Mouse (Mus musculus) midbrain, embryonic 13.5 days (tissue): Measurements from ENCODE around the gene Sst. TPM values are rescaled to one million over a fixed set of nuclear protein-coding genes. Genes with fewer than 3 reads are reported as not detected.
"Not testable (repeated sequence)": the region's sequence is repeated elsewhere in the genome, so short reads cannot be mapped to it uniquely, and the experiment has no call there.

Experiments
- ATAC-seq: fragments of 200-750 bp; cut with Nextera tagmentation; 2 replicates; pipeline ENCODE4 v1.8.0; 2017; ENCODE audit warnings: mild to moderate bottlenecking, moderate TSS enrichment, moderate library complexity
- H3K27ac ChIP-seq: fragments of 300-500 bp; sonication (generic); 2 replicates; pipeline ENCODE4 v1.5.1; 2015; ENCODE audit warnings: inconsistent platforms, mild to moderate bottlenecking, moderate library complexity
- H3K27me3 ChIP-seq: fragments of 300-500 bp; sonication (generic); 2 replicates; pipeline ENCODE4 v1.6.1; 2015; ENCODE audit warnings: mild to moderate bottlenecking, inconsistent platforms
- H3K36me3 ChIP-seq: fragments of 300-500 bp; sonication (generic); 2 replicates; pipeline ENCODE4 v1.6.1; 2015; ENCODE audit warnings: mild to moderate bottlenecking, inconsistent platforms
- H3K4me1 ChIP-seq: fragments of 300-500 bp; sonication (generic); replicated peaks from 2 replicates; pipeline ENCODE4 v1.6.1; 2015; ENCODE audit warnings: inconsistent platforms
- H3K4me2 ChIP-seq: fragments of 300-500 bp; sonication (generic); replicated peaks from 2 replicates; pipeline ENCODE4 v1.6.1; 2015; ENCODE audit warnings: moderate library complexity, mild to moderate bottlenecking, inconsistent platforms
- H3K4me3 ChIP-seq: fragments of 300-500 bp; sonication (generic); replicated peaks from 2 replicates; pipeline ENCODE4 v1.5.1; 2015; ENCODE audit warnings: mild to moderate bottlenecking, inconsistent platforms
- H3K9ac ChIP-seq: fragments of 300-500 bp; sonication (generic); replicated peaks from 2 replicates; pipeline ENCODE4 v1.6.1; 2015; ENCODE audit warnings: mild to moderate bottlenecking, inconsistent platforms
- H3K9me3 ChIP-seq: fragments of 300-500 bp; sonication (generic); 2 replicates; pipeline ENCODE4 v1.6.1; 2016; ENCODE audit warnings: mild to moderate bottlenecking, inconsistent platforms
- WGBS: fragments of 180-500 bp; shearing (Covaris S2); methylation state at CpG from one replicate; pipeline ENCODE4 v1.1.7; 2015; 5-methylcytosine and 5-hydroxymethylcytosine counted together
- polyA plus RNA-seq: library from polyadenylated mRNA; unstranded; fragments of >200 nt; fragmentation: Nextera tagmentation; extraction: Ambion mirVana; gene quantifications from 2 replicates; pipeline ENCODE4 v1.2.1, GENCODE M21; 2015

The Sst gene
- polyA plus RNA-seq, 1 experiment from 2014 or later: 154 TPM

DNA sequence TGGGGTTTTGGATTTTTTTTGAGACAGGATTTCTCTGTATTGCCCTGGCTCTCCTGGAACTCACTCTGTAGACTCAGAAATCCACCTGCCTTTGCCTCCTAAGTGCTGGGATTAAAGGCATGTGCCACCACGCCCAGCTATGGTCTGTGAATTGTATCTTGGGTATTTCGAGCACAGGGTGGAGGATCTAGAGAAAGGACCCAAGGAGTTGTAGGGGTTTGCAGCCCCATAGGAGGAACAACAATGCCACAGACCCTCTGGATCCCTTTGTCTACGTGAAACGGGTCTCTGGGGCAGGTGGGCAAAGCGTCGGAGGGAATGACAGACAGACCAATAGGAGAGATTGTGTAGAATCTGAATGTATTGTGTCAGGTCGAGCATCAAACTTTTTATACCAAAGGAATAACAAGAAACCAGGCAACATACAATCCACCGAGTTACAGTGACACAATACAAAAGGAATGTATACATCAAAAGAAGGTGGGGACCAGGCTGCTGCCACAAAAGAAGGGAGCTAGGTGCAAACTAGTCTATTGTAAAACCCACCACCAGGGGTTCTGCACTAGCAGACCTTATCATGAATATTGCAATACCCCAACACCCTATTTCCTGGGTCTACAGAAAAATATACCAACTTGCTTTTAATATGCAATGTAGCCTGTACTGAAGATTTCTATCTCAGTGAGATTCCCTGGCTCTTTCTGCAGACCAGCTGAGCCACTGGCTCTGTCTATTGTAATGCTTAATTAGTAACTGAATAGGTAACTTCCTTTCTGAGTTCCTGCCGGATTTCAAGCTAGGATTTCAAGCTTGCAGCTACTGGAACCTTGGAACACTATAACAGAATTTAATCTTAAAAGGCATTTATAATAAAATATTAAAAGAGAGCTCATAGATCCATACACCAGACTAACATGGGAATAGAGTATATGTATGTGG, 17.6 kb upstream of the Sst start:
- H3K36me3 ChIP-seq, H3K9ac ChIP-seq, H3K9me3 ChIP-seq, H3K27me3 ChIP-seq, H3K4me1 ChIP-seq, H3K4me2 ChIP-seq, H3K4me3 ChIP-seq, ATAC-seq, H3K27ac ChIP-seq: not testable (repeated sequence)
- 83% methylated on average over 9 of the region's 9 CpGs for WGBS

DNA sequence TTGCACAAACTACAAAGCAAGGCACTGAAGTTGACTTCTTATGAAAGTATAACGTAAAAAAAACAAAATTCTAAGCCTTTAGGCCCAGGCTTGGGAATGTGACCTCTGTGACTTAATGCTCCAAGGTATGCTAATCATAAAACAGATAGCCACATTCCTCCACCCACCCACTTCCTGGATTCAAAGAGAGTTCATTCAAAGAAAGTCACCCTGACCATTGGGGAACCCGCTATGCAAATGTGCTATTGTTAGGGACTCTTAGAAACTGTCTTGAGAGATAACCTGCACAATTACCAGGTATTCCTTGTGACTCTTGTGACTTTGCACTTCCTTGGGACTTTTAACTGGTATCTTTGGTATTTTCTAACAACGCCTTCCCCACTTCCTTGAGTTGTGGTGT, 15.8 kb upstream of the Sst start:
- H3K9ac ChIP-seq, H3K9me3 ChIP-seq, H3K36me3 ChIP-seq, H3K4me1 ChIP-seq, H3K27ac ChIP-seq, H3K4me2 ChIP-seq, ATAC-seq, H3K4me3 ChIP-seq, H3K27me3 ChIP-seq: not testable (repeated sequence)
- 89% methylated on average over 3 of the region's 3 CpGs for WGBS

DNA sequence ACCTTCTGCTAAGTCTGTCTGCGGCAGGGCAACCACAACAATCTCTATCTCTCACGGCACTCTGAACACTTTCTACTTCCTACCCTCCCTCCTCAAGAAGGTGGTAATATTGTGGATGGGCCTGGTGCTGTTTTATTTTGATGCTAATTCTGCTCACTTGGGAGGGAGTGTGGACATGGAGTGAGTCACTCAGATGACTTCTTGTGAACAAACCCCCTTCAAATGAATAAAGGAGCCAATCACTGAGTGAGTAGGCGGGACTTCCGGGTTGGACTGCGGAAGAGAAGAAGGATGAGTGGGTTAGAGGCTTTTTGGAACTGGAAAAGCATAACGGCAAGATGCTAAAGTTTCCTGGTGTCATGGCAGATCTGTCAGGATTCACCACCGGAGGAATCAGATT, 10.7 kb upstream of the Sst start:
- no peaks in the 10 kb centered on the region for H3K27me3 ChIP-seq
- no peak for ATAC-seq
- H3K36me3 ChIP-seq: no peaks in the 10 kb centered on the region
- H3K4me1 ChIP-seq: peaks cover 14% of the 10 kb centered on the region
- 91% methylated on average over 7 of the region's 7 CpGs for WGBS
- H3K4me2 ChIP-seq: no peak overlapping the region
- no peak overlapping the region for H3K9ac ChIP-seq
- H3K27ac ChIP-seq: no peak overlapping the region
- H3K9me3 ChIP-seq: no peaks in the 10 kb centered on the region
- no peak overlapping the region for H3K4me3 ChIP-seq

DNA sequence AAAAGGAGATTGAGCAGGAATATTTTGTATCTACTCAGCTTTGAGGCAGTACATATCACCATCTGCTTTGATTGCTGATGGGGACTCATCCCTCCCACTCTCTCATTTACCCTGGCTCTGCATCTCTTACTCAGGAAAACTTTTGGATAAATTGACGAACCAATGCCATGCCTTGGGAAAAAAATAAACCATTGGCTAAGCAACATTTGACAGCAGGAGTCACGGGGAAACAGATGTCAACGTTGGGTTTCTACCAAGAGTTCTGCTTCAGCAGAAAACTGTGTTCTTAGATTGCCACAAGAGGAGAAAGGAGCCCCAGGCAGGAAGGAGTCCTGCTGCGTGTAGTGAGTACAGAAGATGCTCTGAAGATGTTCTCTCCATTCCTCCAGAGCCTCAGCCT, 9.3 kb upstream of the Sst start:
- H3K4me1 ChIP-seq: peaks cover 14% of the 10 kb centered on the region
- H3K9ac ChIP-seq: no peak overlapping the region
- no peak overlapping the region for H3K4me2 ChIP-seq
- WGBS: 89% methylated on average over 4 of the region's 4 CpGs
- H3K4me3 ChIP-seq: no peak overlapping the region
- no peaks in the 10 kb centered on the region for H3K36me3 ChIP-seq
- no peaks in the 10 kb centered on the region for H3K9me3 ChIP-seq
- no peak overlapping the region for H3K27ac ChIP-seq
- no peaks in the 10 kb centered on the region for H3K27me3 ChIP-seq
- ATAC-seq: no peak

DNA sequence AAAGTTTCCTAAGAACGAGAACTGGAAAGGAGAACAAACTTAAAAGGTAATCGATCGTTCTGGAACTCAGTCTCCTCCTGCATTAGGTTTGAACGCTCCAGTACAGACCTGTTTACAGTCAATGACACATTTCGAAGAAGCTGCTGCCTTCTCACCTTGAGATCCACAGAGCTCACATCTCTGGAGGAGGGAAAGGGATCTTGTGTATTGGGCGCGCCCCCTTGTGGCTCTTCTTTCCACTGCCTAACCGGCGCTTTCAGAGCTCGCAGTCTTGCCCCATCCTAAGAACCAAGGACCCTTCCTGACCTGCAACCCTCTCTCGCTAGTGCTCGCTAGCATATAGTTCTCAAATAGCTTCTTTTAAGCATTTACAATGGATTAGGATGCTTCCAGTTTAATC, 8.1 kb upstream of the Sst start:
- 0 out of 2 replicates have a peak overlapping the region, but pooled peaks have one; percentile 7 for H3K27ac ChIP-seq
- ATAC-seq: peak; percentile 73
- WGBS: 13% methylated on average over 12 of the region's 12 CpGs

DNA sequence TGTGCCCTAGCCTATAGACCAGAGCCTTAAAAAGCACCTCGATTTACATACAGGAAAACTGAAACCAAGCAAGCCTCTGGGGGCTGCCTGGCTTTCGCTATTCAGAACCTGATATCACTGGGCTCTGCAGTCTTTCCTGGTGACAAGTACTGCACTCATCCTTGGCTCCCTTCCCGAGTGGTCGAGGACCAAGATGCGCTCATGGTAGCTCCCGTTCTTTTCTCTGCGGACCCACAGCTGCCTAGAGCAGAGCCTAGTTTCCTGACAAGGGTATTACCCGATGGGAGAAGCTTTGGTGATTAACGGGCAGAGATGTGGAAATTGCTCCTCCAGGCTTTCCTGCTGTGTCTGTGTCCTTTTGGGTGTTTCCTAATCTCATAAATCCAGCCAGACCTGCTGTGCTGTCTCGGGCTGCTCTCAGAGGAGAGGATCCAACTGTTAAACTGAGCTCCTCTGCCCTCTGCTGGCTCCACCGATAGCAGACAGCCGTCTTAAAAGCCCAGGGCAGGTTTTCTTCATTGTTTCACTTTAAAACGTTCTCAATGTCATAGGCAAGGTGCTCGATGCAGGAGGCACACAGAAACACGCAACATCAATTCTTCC, 7.3 kb upstream of the Sst start:
- H3K4me3 ChIP-seq: peak overlapping the region; percentile 23
- peak overlapping the region; percentile 30 for H3K9ac ChIP-seq
- no peaks in the 10 kb centered on the region for H3K36me3 ChIP-seq
- WGBS: 8% methylated on average over 15 of the region's 15 CpGs
- ATAC-seq: peak; percentile 93
- peak overlapping the region; percentile 45; the same call in 1 of the 2 replicates for H3K27ac ChIP-seq
- H3K4me1 ChIP-seq: peaks cover 14% of the 10 kb centered on the region
- no peaks in the 10 kb centered on the region for H3K27me3 ChIP-seq
- peak overlapping the region; percentile 55 for H3K4me2 ChIP-seq
- no peaks in the 10 kb centered on the region for H3K9me3 ChIP-seq

More for the DNA sequence above, 8.1 kb upstream of the Sst start:
- H3K27me3 ChIP-seq: no peaks in the 10 kb centered on the region
- no peaks in the 10 kb centered on the region for H3K36me3 ChIP-seq
- no peaks in the 10 kb centered on the region for H3K9me3 ChIP-seq
- H3K4me2 ChIP-seq: peak overlapping the region; percentile 55
- H3K4me1 ChIP-seq: peaks cover 14% of the 10 kb centered on the region
- no peak overlapping the region; the same call in 1 of the 2 replicates for H3K4me3 ChIP-seq
- no peak overlapping the region for H3K9ac ChIP-seq

DNA sequence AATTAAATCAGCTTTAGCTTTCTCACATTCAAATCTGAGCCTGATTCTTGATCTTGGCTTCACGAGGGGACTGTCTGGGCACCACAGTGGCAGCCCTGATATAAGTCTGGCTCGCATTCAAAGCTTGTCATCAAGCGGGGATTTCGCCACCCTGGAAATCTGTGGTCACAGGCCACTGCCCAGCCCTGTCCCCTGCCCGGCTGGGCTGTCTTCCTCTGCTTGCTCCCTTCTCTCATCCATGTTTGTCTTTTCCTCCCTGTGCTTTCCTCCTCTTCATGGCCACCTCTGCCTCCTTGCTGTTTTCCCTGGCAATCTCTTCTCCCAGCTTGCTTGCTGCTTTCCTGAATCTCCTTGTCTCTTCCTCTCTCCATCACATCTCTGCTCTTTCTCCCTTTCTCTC, 6.7 kb upstream of the Sst start:
- H3K9ac ChIP-seq: peak overlapping the region; percentile 30
- no peaks in the 10 kb centered on the region for H3K9me3 ChIP-seq
- ATAC-seq: peak; percentile 31; the same call in 1 of the 2 replicates
- H3K27me3 ChIP-seq: peaks cover 3% of the 10 kb centered on the region; the same call in 1 of the 2 replicates
- 47% methylated on average over 5 of the region's 5 CpGs for WGBS
- peak overlapping the region; percentile 55 for H3K4me2 ChIP-seq
- no peaks in the 10 kb centered on the region for H3K36me3 ChIP-seq
- H3K27ac ChIP-seq: peak overlapping the region; percentile 45; the same call in 1 of the 2 replicates
- H3K4me3 ChIP-seq: no peak overlapping the region
- H3K4me1 ChIP-seq: peaks cover 14% of the 10 kb centered on the region

DNA sequence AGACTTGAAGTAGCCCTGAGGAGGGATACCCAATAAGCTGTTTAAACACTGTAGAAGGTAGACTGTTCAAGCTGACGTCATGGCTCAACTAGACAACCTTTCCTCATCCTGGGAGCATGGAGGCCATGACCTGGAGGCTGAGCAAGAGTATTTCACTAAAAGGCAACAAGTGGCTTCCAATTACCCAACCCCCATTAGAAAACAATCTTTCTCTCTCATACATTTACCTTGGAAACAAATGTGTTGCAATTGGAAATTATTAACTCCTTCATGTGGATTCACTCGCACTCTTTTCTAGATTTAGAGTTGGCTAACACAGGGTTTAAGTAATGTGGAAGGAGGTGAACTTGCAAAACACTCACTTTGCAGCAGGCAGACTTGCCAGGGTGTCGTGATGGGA, 4.4 kb upstream of the Sst start:
- no peak for ATAC-seq
- peaks cover 21% of the 10 kb centered on the region for H3K4me1 ChIP-seq
- H3K27me3 ChIP-seq: peaks cover 27% of the 10 kb centered on the region
- H3K36me3 ChIP-seq: no peaks in the 10 kb centered on the region
- no peaks in the 10 kb centered on the region for H3K9me3 ChIP-seq
- H3K4me3 ChIP-seq: no peak overlapping the region
- no peak overlapping the region for H3K9ac ChIP-seq
- 88% methylated on average over 3 of the region's 3 CpGs for WGBS
- no peak overlapping the region for H3K4me2 ChIP-seq
- H3K27ac ChIP-seq: no peak overlapping the region

DNA sequence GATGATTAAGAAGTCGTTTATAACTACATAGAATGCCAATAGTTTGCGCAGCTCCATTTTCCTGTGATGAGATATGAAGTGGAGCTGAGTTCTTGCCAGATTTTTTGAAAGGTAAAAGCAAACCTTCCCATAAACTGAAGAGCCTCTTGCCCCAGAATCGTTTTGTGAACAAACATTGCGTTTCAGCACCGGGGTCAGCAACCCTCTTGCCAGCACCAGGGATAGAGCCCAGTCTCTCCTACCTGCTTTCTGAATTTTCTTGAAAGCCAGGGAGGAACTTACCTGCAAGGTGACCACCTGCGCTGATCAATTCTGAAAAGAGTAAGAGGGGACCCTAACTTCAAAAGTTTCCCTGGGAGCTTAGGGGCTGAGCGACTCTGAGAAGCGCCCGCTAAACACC, 607 bp downstream of the Sst start:
- no peak for ATAC-seq
- peaks cover 34% of the 10 kb centered on the region for H3K27me3 ChIP-seq
- peak overlapping the region; percentile 36 for H3K4me3 ChIP-seq
- H3K9me3 ChIP-seq: no peaks in the 10 kb centered on the region
- H3K4me2 ChIP-seq: peak overlapping the region; percentile 55
- no peak overlapping the region for H3K27ac ChIP-seq
- WGBS: 11% methylated on average over 9 of the region's 9 CpGs
- H3K36me3 ChIP-seq: no peaks in the 10 kb centered on the region
- H3K4me1 ChIP-seq: peaks cover 22% of the 10 kb centered on the region
- peak overlapping the region; percentile 32; the same call in 1 of the 2 replicates for H3K9ac ChIP-seq

DNA sequence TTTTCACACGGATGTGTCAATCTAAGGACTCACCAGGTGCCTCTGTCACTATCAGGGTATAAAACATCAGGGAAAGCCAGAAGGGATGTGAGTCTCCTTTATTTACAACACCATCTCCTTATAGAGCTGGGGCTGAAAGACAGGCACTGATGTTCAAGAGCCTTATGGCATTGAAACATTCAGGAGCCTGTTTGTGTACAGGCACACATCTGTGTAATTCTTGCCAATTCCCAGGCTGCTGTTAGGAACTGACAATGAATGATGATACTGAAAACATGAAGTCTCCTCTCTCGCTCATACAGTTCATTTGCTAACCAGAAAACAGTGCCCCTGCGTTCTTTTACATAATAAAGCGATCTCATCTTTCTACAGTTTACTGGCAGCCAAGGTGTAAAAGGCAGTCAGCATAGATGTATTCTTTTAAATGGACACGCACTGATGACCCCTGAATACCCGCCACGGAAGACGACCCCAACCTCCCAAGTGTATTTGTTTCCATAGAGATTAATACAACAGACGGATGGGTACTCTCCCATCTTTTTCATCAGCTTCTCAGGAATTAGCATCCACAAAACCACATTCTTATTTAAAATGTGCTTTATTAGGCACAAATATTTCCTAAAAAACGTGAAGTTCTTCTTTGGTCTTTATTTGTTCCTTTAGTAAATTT, 2.7 kb downstream of the Sst start:
- H3K27ac ChIP-seq: no peak overlapping the region
- no peak overlapping the region for H3K4me2 ChIP-seq
- H3K9ac ChIP-seq: no peak overlapping the region
- H3K27me3 ChIP-seq: peaks cover 34% of the 10 kb centered on the region
- no peak overlapping the region for H3K4me3 ChIP-seq
- no peaks in the 10 kb centered on the region for H3K36me3 ChIP-seq
- H3K9me3 ChIP-seq: no peaks in the 10 kb centered on the region
- 41% methylated on average over 10 of the region's 10 CpGs for WGBS
- peaks cover 23% of the 10 kb centered on the region for H3K4me1 ChIP-seq
- ATAC-seq: no peak

DNA sequence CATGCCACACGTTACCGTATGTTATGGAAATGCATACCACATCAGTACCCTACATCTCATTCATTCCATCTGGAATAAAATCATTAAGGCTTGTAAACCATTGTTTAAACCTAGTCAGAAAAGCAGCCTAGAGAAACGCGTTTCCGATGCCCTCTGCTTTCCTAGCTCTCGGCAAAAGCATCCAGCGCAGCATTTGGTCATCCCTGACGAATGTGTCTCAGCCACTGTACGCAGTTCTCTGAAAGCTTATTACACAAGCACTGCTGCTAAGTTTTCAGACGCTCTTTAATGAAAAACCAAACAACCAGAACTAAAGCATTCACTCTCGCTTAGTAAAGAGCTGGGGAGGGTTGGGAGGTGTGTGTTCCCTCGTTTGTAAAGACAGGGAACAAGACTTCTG, 5.7 kb downstream of the Sst start:
- no peak overlapping the region for H3K27ac ChIP-seq
- 72% methylated on average over 12 of the region's 12 CpGs for whole genome bisulfite sequencing
- H3K4me2 ChIP-seq: no peak overlapping the region
- H3K4me3 ChIP-seq: no peak overlapping the region
- peaks cover 7% of the 10 kb centered on the region for H3K27me3 ChIP-seq
- H3K36me3 ChIP-seq: no peaks in the 10 kb centered on the region
- no peak for ATAC-seq
- peaks cover 16% of the 10 kb centered on the region for H3K4me1 ChIP-seq
- no peaks in the 10 kb centered on the region for H3K9me3 ChIP-seq
- H3K9ac ChIP-seq: no peak overlapping the region

DNA sequence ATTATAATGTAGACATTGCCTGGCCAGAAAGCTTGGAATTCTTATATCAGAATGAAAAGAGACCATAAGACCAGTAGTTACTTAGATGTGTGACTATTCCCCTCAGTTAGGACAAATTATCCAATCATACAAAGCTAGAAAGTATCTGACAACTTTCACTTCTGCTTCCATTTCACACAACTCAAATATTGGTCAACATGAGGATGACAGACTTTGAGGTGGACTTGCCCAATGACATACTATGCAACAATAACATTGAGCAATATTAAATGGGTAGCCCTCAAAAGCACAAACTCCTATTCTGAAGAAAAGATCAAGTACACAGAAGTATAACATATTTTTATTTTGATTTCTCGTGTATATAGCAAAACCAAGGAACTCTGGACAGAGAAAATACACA, 35.5 kb downstream of the Sst start:
- Histone ChIP-seq H3K4me3 (no peak overlapping the region), H3K4me1 (no peaks in the 10 kb centered on the region), H3K36me3 (no peaks in the 10 kb centered on the region), H3K9me3 (no peaks in the 10 kb centered on the region), H3K27me3 (no peaks in the 10 kb centered on the region), H3K27ac (no peak overlapping the region), H3K4me2 (no peak overlapping the region), H3K9ac (no peak overlapping the region)
- ATAC-seq: no peak
- WGBS: 71% methylated on average over 1 of the region's 1 CpGs
